Mouse (Mus musculus): ENCODE measurements around the gene Cox11. TPM values are rescaled to one million over a fixed set of nuclear protein-coding genes. Genes with fewer than 3 reads are reported as not detected.
A peak's percentile ranks its signal among the peaks of the same experiment; 100 is the strongest.

The Cox11 gene
- total RNA-seq, 4 experiments from 2014 or later: 19.1 to 24.1 (median 21.0) TPM

DNA sequence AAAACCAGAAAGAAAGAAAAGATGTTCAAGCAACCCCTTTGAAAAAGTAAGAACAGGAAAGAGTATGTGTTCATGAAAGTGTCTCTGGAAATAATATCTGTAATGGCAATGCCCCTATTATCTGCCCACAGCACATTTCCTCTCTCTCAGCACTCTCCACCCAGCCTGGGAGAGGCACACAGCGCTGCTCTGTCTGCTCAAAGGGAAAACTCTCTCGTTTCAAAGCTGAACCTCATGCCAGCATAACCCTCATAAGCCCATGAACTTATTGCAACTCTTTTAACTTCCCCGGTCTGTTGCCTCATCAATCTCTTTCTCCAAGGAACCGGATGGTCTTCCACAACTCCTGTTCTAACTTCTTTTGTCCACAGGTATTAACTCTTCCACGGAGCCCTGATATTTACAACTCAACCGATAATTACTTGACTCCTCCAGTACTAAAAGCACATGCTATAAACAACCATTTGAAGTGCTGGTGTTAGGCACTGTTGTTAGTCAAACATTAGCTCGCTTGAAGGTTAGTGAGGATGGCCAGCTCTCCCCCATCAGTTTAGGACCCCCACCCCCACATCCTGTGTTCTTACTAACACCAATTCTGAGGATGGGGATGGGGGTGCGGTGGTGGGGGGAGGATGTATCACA is 26.5 kb downstream of the Cox11 start:
- DNase-seq (ENCODE audit: low spot score in 2 of 2): no peak

- DNase-seq (ENCODE audit: low spot score in 2 of 2): no peak
These were observed 27.2 kb downstream of the Cox11 start for GRCm38 (mm10) chr11:90665161-90665560.

DNA sequence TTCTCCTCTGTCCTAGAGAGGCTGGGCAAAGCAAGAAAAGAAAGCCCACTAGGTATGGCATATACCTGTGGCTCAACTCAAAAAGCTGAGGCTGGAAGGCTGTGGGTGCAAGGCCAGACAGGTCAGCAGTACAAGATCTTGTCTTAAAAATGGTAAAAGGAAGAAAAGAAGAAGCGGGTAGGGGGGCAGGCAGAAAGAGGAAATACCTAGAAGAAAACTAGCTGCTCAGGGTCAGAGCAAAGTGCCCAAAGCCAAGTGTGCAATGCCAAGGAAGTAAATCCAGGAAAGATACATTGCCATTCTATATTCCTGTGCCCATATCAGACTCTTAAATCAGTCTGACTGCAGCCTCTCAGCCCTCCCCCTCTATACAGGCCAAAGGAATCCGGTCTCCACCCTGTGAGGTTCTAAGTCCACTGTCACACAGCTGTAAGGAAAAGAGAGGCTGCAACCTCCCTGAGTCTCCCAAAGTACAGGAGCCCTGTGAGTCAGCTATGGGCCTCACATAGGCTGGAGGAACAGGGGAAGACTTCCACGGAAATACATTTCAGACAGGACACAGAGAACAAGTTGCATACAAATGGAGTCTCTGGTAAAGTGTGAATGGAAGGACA is 28.3 kb downstream of the Cox11 start:
- no peak for DNase-seq (ENCODE audit: low spot score in 2 of 2)

GRCm38 (mm10) chr11:90666916-90667315 is 28.9 kb downstream of the Cox11 start:
- DNase-seq (ENCODE audit: low spot score in 2 of 2): no peak

- DNase-seq (ENCODE audit: low spot score in 2 of 2): no peak
These were observed 29.4 kb downstream of the Cox11 start for GRCm38 (mm10) chr11:90667325-90667724.

DNA sequence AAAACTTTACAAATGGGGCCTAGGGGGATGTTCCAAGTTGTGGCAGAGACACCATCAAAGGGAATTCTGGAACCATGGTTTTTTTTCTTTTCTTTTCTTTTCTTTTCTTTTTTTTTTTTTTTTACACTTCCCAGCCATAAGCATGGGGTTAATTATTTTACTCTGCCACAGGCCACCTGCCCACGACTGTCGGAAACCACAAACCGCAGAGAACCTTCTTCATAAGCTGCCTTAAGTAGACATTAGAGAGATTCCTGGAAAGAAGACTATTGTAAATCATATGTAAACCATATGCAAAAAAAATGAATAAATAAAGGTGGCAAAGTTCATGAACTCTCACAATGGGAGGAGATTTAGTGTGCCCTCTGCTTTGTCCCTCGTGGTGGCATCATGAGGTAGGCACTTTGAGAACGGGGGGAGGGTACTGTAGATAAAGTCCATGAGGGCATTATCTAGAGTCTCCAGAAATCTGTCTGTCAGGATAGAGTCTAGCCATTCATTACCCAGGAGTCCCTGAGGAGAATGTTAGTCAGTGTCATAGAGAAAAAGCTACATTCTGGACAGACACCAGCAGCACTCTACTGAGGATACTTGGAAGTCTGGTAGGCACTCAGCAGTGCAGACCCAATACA is 37.6 kb downstream of the Cox11 start:
- no peak for DNase-seq (ENCODE audit: low spot score in 2 of 2)

- no peak for DNase-seq (ENCODE audit: low spot score in 2 of 2)
These were observed 39.1 kb downstream of the Cox11 start for GRCm38 (mm10) chr11:90677027-90677426.

DNA sequence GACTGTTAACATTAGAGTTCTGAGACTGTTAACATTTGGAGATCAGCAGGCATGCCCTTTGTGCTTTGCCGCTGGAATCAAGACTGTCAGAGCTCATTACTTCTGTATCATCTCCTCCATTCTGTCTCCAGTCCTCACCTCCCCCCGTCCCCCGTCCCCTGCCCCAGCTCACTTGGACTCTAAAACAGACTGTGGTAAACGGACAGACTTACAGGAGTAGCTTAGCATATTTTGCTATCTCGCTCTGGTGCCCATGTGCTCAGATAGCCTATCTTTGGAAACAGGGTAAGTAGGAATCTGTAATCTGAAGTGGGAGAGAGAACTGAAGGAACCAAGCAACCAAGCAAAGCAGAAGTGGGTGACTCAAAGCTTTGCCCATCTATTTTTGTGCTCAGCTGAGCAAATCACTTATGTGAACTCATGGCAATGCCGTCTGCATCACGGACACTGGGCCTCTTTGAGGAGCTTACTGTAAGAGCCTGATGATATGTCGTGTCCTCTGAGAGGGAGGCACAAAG is 39.9 kb downstream of the Cox11 start:
- no peak for DNase-seq (ENCODE audit: low spot score in 2 of 2)

DNA sequence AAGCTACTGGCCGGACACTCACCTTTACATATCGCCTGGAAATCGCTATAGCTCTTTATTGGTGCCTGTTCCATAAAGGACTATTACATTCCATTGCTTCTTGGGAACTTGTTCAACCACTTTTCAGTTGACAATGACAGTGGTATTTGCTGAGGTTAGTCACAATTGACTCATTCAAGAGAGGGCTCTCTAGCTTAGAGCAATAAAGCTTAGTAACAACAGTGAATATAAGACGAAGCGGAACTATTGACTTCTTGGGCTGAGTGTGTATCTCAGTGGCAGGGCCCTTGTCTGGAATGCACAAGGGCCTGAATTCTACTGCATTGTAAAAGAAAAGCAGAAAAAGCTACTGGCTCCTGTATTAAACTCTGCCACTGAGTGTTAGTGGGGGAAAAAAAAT is 40.6 kb downstream of the Cox11 start:
- no peak for DNase-seq (ENCODE audit: low spot score in 2 of 2)

DNA sequence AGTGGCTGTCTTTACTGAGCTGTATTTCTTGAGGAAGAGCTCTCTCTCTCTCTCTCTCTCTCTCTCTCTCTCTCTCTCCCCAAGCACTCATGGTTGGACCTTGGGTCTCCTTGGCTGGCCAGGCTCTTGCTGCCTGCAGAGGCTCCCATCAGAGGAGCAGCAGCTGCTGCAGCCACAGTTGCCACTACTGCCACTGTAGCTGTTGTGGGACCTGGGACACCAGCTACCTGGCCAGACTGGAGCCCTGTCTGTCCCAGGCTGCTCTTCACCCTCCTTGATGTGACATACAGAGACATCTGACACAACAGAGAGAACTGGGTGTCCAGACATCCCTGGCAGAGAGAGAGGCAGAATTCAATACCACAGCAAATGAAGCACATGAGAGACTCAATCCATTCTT is 43.2 kb downstream of the Cox11 start:
- DNase-seq (ENCODE audit: low spot score in 2 of 2): no peak

GRCm38 (mm10) chr11:90684765-90685164 is 46.8 kb downstream of the Cox11 start:
- DNase-seq (ENCODE audit: low spot score in 2 of 2): no peak

DNA sequence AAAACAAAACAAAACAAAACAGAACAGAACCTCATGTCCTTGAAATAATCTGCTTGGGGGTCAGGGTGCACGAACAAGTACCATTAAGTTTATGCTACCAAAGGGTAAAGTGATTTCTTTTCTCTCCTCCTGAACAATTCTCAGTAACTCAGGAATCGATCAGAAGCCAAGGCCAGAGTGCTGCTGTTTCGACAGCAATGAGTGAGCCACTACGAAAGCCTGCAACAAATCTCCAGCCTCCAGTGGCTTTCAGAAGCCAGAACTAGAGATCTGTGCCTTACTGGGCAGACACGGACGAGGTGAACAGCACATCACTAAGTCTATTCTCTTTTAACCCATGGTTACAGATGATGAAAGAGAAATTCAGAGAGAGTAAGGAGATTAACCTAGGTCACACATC is 47.2 kb downstream of the Cox11 start:
- no peak for DNase-seq (ENCODE audit: low spot score in 2 of 2)

DNA sequence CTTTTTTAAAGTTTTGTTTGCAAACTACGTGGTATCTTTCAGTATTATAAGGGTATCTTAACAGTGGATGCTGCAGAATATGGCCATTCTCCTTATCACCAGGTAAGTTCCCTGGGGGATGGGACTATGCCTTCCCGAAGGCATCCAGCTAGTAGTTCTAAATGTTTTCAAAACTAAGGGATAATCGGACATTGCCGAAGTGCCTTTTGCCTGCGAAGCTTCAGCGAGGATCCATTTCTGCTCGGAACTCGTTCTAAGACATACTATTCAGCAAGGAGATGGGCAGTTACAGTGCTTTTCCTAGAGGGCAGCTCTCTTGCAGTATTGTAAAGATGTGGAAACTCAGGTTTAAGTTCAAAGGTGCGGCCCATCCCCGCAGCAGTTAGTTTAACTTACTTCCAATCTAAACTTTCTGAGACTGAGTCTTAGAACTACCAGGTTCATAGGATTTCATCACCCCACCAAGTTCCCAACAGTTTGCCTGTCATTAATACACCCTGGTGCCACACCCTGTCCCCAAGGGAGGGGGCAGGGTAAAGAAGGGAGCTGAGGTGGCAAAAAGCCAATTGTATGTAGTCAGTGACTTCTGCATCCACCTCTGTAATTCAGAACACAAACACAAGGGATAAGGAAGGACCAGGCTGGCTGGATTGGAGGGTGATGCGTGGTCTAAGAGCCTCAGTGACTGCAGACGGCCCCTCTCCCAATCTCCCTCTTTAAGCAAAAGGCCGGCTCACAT is 48.5 kb downstream of the Cox11 start:
- no peak for DNase-seq (ENCODE audit: low spot score in 2 of 2)

- no peak for DNase-seq (ENCODE audit: low spot score in 2 of 2)
These were observed 49.1 kb downstream of the Cox11 start for GRCm38 (mm10) chr11:90687040-90687439.

DNA sequence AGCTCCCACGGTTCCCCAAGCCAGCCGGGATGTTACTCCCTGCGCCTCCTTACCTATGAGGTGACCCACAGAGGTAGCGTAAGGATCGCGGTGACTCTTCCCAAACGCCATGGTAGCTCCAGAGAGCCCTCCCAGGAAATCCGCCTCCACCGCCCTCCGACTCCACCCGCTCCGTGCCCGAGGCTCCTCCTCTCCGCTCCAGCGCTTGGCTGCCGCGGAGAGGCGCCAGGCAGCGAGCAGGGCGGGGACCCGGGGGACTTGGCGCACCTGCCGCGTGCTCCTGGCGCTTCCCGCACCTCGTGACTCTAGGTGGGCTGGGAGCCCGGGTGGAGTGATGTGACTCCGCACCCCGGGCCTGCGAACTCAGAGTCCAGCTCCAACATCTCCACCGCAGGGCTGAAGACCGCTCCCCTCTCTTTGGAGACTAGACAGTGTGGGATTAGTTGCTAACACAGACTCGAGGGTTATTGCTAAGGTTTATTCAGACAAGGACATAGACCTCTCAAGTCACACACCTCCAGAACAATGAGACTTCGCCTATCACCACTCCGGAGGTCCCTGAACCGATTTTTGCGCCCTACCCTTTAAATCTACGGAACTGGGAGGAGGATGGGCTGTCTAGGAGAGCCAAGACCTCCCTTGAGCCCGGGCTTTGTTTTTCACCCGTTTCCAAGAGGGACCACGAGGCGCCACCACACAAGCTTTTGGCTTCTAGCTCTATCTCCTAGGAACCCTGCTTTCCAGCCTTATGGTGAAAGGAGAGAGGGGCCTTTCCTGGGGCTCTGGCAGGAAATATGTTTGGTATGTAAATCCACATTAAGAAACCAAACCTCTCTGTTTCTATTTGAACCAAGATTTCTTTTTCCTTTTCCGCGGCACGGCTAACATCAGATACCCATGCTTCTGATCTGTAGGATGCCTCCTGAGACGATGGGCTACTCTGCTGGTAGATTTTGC is 49.8 kb downstream of the Cox11 start, which contains the start of gene Tom1l1:
Tom1l1 (minus strand) TSS at position 907 of the 957 bp plus-strand sequence.
- DNase-seq (ENCODE audit: low spot score in 2 of 2): peak; percentile 70 to 79

DNA sequence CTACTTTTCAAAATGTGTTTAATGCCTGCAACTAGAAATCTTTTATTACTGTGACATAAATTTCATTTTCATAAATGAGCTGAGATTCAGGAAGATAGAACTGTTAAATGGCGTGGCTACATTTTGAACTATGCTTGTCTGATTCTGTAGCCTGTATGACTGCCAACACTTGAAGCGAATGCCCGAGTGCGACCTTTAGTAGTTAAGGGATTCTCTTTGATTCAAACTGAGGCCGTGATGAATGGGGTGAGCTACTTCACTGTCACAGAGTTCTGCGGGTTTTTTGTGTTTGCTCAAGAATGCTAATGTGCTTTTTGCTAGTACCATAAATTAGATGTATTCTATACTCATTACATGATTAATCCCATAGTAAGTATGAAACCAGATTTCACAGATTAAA is 52.4 kb downstream of the Cox11 start:
- DNase-seq (ENCODE audit: low spot score in 2 of 2): no peak

DNA sequence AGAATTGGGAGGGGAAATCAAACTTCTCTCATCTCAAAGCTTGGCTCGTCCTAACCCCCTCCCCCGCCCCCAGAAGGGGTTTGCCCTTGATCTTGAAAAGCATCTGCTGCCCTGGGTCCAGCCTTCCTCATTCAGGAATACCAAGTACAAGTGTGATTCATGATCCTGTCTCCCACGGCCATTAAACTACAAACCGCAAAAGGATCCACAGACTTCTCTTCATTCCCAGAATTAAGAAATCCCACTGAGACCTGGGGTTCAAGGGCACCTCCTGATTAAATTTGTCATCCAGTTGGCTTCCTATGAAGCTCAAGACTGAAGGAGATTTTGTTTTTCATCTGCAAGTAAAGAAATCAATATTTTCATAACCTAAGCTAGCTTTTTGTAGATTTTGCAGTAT is 56.2 kb downstream of the Cox11 start:
- DNase-seq (ENCODE audit: low spot score in 2 of 2): no peak
